Mouse (Mus musculus) c-Kit-positive CD71-negative TER-119-negative erythroid progenitor cells, embryonic 14.5 days (primary cell): ENCODE results near the gene Retreg1.

Experiments
- DNase-seq: peaks from one replicate; pipeline ENCODE4 v3.0.0-alpha.2; 2013; ENCODE audit warnings: low read depth

The Retreg1 gene

DNA sequence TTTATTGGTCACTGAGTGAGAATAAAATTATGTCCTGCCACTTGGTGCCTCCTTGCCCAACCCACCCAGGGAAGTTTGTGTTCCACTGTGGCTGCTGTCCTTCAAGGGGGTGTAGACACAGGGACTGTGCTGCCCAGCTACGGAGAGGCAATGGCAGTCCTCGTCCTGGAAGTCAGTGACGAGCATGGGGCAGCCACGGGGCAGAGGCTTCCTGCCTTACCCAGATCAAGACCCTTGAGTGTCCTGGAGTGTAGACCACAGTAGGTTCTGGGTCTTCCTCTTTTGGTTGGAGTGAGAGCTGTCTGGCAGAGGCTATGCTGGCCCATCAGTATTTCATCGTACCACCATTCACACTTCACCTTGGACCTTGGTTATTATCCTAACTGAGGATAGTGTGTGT, 37.2 kb downstream of the Retreg1 start:
- DNase-seq, result no peak

DNA sequence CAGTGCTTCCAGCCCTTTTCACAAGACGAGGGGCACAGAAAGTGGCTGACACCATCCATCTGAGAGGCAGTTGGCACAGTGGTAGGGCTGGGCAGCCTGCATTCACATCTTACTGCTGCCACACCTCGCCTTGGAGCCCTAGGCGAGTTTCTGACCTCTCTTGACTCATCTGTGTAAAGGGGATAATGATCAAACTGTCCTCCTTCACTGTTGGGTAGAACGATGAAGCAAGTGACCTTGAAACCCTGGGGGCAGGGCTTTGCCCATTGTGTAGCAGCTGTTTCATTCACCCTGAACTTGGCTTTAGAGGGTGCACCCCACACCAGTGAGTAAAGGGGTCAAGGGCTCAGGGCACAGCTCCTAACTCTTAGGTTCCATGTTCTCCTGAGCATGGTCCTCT, 39.0 kb downstream of the Retreg1 start:
- no peak for DNase-seq

DNA sequence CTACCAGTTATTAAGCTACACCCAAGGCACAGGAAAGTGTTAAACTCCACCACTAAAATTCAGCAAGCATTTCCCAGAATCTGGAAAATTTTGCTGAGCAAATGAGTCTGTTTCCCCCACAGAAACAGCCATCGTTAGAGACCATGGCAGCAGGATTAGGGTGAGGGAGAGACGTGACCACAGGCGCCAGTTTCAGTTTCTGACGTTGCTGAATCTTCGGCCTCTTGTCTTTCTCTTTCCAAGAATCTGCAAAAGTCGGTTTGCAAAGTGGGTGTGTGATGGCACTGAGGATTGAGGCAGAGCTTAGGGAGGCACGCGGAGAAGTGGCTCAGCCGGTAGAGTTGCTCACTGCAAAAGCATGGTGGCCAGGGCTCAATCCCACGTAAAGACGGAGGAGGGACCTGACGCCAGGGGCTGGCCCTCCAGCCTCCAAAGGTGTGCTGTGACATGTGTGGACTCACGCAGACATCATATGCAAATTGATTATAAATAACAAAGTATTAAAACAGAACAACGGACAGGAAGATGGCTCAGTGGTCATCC, 41.5 kb downstream of the Retreg1 start:
- no peak for DNase-seq

DNA sequence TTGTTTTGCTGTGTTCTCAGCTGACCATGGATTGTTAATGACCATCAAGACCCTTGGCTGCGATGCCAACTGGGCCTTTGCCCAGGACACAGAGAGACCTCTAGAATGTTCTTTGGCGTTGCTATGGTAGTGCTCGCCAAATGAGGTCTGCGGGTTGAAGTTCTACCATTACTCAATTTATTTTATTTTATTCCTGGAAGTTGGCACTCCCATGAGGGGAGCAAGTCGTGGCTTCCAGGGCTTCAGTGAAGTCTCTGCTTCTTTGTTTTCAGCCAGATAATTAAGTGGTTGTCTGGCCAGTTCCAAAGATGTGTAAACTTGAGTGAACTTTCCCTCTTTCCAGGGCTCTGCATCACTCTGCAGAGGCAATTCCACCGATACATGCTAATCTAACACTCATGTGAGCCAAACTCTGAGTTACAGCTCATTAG, 43.6 kb downstream of the Retreg1 start:
- no peak for DNase-seq

DNA sequence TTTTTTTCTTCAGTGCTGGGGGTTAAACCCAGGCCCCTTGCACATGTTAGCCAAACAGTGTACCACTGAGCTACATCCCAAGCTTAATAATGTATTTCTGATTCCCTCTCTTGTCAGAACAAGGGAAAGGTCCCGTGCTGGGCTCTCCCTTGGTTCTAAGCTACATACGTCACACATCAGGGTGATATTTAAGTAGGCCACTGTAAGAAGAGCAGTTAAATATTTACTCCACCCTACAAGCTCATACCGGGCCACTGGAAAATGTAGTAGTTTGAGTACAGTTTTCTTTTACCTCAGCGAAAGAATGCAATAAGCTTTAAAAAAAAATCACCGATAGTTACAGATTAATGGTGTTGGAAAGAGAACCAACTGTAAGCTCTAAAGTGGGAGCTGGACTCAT, 46.9 kb downstream of the Retreg1 start:
- no peak for DNase-seq

DNA sequence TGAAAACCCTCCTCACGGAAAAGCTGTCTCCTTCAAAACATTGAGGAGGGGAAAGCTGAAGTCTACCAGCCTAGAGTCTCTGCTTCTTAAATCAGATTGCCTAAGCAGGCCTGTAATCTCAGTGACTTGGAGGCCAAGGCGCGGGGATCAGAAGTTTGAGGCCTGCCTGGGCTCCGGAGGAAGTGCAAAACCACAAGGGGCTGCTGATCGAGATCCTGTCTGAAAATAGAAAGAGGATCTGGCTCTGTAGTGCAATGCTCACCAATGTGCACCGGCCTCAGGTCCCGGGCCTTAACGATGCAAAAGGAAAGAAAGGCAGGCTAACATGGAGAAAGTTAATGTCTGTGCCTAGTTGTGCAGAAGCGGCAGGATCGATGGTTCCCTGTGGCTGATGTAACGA, 48.6 kb downstream of the Retreg1 start:
- peak; percentile 38 for DNase-seq

DNA sequence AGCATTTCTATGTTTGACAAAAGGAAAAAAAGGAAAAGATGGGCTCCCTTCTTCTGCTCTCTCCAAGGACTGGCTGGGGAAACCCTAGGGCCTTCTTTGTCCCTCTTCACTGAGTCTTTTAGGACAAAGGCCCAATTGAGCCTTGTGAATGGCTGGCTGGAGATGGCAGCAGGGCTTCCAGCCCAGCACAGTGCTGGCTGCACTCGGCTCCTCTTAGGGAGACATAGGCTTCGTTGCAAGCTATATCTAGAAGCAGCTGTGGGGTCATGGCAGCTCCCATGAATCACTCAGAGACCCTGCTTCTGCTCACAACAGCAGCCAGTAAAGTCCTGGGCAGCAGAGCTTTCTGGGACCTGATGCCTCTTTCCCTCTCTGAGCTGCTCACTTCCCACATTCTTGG, 50.3 kb downstream of the Retreg1 start:
- no peak for DNase-seq

DNA sequence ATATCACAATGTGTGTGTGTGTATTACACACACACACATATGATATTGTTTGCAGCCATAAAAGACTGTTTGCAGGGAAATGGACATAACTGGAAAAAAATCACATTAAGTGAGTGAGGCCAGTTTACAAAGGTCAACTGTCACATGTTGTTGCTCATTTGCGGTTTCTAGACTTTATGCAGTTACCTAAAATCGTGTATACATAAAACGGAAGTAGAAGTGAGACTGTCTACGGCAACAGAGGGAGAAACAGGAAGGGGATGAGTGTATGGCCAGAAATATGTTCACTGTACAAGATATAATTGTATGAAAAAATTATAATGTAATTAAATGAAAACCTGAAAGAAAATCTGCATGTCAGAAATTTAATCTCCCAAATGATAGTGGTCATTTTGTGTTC, 53.8 kb downstream of the Retreg1 start:
- no peak for DNase-seq

DNA sequence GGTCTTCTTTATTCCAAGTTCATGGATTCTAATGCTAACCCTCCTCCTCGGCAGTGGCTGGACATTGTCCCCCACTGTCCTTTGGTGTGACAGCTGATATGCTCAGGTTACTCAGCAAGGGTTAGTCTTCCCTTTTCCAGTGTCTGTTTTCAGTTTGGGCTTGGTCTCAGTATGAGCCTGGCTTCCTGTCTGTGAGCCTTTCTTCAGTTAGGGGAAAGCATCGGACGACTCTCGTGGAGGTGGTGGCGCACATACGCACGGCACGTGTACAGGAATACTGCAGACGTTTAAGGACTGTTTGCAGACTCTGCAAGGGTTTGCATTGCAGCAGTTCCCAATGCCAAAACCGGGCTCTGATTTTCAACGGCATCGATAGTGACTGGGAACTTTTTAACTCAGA, 54.6 kb downstream of the Retreg1 start:
- no peak for DNase-seq

DNA sequence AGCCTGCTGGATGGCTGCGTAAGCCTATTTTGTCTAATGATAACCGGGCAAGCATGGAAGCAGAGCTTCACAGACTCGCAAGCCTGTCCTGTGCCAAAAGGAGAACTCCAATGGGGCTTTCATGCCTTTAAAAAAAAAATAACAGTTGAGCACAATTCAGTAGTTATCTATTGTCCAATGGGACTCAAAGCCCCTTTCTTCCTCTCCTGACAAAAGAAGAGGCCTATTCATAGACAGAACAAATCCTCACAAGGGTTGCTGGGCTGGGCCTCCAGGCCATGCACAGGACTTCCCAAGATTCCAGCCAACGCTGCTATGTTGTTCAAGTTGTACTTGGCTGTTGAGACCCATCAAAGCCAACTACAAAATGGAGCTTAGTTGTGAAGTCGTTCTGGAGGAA, 56.0 kb downstream of the Retreg1 start:
- no peak for DNase-seq

DNA sequence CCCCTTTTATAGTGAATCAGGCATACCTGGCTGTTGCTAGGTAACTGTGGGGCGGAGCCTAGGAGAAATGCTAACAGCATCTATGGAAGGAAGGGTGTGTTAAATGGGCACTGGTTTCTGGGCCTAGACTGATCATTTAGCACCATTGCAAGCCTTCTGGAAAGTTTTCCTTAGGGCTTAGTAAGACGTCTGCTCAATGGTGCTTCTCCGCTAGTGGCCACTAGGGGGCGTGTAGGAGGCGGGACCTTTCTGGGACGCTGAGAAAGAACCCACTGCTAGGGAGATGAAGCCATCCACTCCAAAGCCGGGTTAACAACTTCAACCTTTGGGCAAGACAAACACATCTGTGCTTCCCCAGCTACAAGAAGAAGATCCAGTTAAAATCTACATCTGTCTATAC, 57.6 kb downstream of the Retreg1 start:
- DNase-seq, result peak; percentile 50

DNA sequence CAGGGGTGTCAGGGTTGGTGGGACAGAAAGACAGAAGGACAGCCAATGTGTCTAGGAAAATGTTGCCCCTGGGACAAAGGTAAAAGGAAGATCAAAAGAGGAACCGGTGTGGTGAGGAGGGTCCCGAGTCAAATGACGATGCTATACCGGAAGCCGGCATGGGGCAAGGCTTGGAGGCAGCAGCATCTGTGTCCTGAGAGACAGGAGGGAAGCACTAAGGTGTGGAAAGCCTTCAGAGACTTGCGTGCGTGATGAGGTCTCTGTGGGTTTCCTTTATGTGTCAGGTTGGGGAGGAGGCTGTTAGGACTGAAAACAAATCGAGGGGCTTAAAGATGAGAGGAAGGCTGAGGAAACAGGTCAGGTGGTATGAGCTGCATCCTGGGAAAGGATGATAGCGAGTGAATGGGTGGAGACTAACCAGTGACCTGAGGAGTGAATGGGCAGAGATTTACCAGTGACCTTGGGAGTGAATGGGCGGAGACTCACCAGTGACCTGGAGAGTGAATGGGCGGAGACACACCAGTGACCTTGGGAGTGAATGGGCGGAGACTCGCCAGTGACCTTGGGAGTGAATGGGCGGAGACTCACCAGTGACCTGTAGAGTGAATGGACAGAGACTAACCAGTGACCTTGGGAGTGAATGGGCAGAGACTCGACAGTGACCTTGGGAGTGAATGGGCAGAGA, 60.1 kb downstream of the Retreg1 start:
- no peak for DNase-seq

DNA sequence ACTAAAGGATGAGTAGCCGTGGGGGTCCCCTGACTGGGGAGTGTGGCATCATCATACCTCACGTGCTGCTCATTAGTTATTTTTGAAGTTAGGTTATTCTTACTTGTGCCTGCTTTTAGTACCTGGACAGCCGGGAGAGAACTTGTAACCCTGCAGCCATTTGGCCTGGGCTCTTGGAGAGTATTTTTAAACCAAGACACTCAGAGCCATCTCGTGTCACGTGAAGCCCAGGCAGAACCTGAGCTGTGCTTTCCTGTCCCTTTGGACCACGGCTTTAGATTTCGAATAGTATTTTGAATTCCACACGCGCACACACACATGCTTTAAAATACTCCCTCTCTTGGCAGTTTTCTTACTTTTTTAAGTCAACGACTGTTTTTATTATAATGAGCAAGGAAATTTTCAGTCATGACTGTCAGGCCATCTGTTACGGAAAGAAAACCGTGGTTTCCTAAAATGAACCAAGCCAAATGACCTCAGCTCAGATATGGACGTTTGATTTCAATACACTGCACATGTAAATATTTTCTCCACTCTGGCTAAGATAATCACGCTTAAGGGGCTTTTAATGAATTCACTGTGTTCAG, 61.5 kb downstream of the Retreg1 start:
- DNase-seq, result no peak

DNA sequence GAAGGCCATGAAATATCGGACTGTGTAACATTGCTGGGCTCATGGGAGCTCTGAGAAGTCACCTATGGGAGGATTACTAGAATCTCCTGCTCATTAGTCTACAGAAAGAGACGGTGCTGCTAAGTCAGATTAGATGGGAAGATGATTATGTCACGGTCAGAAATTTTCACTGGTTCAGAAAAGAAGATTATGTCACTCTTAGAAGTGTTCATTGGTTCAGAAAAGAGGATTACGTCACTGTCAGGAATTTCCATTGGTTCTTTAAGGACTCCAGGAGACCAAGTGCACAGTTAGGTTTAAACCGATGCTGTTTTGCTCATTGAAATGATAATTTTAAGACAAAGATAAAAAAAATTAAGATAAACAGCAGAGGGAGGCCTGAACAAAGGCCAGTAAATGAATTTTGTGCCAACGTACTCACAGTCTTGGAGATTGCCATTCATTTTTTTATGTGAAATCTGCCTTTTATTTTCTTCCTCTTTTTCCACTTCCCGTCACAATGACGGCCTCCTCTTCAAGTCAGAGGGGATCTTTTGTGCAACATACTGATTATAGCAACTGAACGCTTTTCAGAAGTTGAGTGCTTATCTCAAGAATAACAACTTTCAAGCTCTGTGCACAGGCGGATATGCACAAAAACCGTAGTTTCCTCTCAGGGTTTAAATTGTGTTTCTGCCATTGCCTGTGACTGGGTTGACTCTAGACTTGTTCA, 67.0 kb downstream of the Retreg1 start:
- peak; percentile 49 for DNase-seq

DNA sequence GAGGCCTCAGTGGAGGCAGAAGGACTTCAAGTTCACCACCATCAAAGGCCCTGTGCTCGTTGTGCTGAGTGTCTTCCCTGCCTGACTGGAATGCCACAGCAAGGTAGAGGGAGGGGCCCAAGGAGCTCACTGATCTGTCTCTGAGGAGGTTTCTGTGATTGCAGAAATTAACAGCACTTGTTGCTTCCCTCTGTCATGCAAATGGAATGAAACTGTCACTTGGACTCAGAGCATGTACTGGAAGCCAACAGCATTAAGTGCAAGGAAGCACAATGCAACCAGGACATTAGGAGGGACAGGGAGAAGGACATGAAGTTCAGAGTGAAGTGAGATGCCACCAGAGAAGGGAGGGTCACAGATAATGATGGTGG, 67.5 kb downstream of the Retreg1 start:
- DNase-seq, result no peak

DNA sequence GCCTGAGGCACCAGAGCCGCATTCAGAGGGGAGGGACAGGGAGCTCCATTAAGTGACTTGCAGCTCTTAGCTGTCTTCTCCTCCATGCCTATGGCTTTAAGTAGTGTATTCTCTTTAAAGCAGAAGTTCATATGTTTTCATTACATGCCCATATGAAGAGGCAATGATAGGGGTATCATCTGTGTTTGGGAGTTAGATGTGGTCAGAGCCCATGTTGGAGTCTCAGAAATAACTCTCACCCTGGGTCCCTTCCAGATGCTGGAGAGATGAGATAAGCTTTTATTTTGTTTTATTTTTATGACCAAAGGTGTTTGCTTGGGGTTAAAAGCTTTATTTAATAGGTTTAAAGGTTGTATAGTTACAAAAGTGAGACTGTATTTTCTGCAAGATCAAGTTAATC, 67.9 kb downstream of the Retreg1 start:
- DNase-seq, result no peak

DNA sequence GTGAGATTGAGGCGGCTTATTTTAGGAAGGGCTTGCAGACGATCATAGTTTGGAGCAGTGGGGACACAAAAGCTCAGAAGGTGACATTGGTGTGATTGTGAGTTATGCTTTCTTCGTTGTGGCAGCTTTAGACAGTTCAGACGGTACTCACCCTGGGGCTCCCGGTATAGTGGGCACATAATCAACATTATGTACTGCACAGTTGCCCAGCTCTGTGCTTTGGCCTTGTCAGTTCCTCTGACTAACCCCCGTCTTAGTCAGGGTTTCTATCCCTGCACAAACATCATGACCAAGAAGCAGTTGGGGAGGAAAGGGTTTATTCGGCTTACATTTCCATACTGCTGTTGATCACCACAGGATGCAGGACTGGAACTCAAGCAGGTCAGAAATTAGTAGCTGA, 69.9 kb downstream of the Retreg1 start:
- DNase-seq, result no peak

DNA sequence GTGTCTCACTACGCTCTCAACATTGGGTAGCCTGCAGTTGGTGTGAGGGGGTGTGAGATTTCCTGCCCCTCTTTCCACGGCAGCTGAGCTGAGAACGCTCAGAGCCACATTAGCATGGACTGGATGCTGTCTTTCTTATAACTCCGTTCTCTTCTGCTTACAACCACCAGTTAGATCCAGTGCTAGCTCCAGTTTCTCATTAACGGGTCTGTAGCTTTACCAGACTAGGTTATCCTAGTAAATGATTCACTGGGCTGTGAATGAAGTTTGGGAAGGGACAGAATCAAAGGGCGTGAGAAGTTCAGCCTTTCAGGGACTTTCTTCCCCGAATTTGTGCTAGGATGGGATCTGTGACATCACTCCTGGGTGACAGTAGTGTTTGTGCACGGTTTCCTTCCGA, 70.7 kb downstream of the Retreg1 start:
- DNase-seq, result no peak

DNA sequence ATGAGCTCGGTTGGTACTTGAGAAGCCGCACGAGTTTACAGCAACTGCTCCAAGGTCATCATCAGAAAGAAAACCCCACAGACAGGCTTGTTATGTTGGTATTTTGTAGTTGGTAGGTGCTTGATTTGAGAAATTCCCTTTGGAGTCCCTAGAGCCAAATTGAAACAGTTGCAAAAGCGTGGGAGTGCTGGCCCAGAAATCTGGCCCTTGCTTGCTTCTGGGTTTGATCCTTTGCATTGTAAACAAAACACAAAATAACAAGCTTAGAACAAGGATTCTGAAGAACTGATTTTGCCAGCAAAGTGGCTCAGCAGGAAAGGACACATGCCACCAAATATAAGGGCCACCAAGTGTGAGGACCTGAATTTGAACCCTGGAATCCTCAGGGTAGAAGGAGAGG, 71.2 kb downstream of the Retreg1 start:
- no peak for DNase-seq

DNA sequence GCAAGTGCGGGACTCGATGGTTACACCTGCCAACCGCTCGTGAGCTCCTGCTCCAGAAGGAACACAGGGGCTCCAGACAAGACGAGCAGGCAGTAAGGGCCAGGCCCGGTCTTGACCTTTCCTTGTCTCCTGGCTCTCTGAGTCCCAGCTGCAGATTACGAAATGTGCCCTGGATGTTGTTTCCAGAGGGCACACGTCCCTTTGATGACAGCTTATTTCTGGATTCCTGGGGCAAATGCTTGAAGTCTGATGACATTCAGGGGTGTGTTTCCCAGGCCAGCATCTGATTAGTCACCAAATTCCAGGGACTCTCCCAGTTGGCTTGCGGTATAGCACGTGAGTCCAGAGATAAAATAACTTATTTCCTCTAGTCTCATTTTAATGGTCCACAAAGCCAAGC, 72.0 kb downstream of the Retreg1 start:
- DNase-seq, result no peak

DNA sequence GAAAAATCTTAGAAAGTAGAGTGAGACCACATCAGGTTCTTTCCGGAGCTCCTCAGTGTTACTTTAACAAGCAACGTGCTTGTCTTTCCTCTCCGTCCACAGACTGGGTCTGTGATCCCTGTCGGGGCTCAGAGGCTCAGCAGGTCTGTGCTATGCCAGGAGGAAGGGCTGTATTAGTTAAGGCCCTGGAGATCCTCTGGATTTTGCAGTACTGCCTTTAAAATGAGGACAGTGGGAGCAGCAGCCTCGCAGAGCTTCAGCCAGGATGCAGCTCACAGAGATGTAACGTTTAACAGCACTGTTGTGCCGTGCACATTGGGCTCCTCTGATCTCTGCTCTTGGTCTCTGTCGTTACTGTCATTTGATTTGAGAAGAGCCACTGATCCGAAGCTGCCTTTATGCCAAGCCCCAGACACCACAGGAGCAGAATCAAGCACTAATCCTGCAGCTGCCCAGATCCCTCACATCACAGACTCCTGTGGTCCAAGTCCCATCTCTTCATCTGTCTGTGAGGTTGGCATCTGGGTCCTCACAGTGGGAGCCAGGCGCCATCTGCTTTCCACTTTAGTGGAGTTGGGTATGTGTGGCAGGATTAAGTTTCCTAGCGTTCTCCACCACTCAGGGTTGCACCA, 72.7 kb downstream of the Retreg1 start:
- DNase-seq, result no peak

DNA sequence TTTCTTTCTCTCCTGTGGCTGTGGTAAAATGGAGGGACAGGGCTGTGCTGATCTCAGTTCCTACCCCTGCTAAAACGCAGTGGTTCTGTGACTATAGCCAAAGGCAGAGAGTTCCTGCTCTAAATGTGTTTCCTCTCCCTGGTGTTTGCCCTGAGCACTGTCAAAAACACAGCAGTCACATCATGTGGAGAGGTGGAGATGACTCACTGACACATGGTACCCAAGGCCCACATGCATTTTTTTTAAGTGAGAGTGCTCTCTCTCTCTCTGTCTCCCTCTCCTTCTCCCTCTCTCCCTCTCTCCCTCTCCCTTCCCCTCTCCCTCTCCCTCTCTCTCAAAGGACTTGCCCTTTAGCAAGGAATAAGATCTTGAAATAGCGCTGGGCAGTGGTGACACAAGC, 73.3 kb downstream of the Retreg1 start:
- DNase-seq, result no peak

DNA sequence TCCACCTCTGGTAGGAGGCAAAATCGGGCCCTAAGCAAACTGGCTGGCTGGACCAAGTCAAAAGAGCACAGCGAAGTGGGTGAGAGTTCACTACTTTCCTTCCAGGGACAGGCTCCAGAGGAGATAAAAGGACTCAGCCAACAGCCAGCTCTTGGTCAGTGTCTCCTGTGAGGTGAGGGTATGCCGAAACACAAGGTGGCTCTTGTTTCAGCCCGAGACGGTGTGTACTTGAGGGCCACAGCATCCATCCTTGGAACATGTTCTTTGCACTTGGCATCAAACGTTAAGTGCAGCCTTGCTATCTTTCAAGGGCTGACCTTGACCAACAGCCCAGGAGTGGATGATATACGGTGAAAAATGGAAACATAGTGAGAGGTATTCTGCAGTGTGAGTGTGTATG, 75.7 kb downstream of the Retreg1 start:
- DNase-seq, result no peak
